Mouse (Mus musculus) ES-E14 (cell line): ENCODE measurements around the gene Azin2.

Source experiments
- CHD2 ChIP-seq: IDR thresholded peaks from 2 replicates; pipeline ENCODE4 v1.6.1; 2014; ENCODE audit warnings: mild to moderate bottlenecking, low read depth, low read length, inconsistent platforms
- HCFC1 ChIP-seq: IDR thresholded peaks from 2 replicates; pipeline ENCODE4 v1.6.1; 2012; ENCODE audit warnings: low read length, inconsistent platforms, borderline replicate concordance; ENCODE audit not compliant: insufficient read depth
- MAFK ChIP-seq: IDR thresholded peaks from 2 replicates; pipeline ENCODE4 v1.6.1; 2014; ENCODE audit warnings: mild to moderate bottlenecking, low read depth, low read length, inconsistent platforms; ENCODE audit not compliant: insufficient read depth

- TF ChIP-seq HCFC1 (no peak), CHD2 (no peak), MAFK (no peak)
Observed at GRCm38 (mm10) chr4:128932783-128933182, 29.5 kb downstream of the Azin2 start.
